Mouse (Mus musculus) MEL (cell line): ENCODE results near the gene Prkag2. TPM values are rescaled to one million over a fixed set of nuclear protein-coding genes. Genes with fewer than 3 reads are reported as not detected.

Experiments
- DNase-seq: peaks from one replicate; pipeline ENCODE4 v3.0.0; 2011; ENCODE audit warnings: low read depth, low spot score
- H3K27ac ChIP-seq: 2 replicates; pipeline ENCODE4 v1.5.1; 2012; ENCODE audit warnings: low read depth, mild to moderate bottlenecking, control low read depth, low read length, moderate library complexity; ENCODE audit not compliant: control insufficient read depth
- H3K27me3 ChIP-seq, 2 experiments: fragments of 150-350 bp in 1 of 2; sonication (generic) in 1 of 2; 2 replicates each; pipeline ENCODE4 v1.6.1; 2012; ENCODE audit warnings: low read length in 2 of 2, mild to moderate bottlenecking in 2 of 2, improper control_type of control experiment in 1 of 2, moderate library complexity in 1 of 2; ENCODE audit not compliant: insufficient read depth in 2 of 2, control insufficient read depth in 1 of 2
- H3K36me3 ChIP-seq, 2 experiments: 2 replicates each; pipeline ENCODE4 v1.6.1; 2012 to 2014; ENCODE audit warnings: low read length in 2 of 2, improper control_type of control experiment in 1 of 2, inconsistent platforms in 1 of 2, mild to moderate bottlenecking in 1 of 2; ENCODE audit not compliant: insufficient read depth in 2 of 2, control insufficient read depth in 1 of 2
- H3K4me1 ChIP-seq, 2 experiments: fragments of 150-350 bp in 1 of 2; sonication (generic) in 1 of 2; 2 replicates each; pipeline ENCODE4 v1.6.1; 2012; ENCODE audit warnings: low read length in 2 of 2, improper control_type of control experiment in 1 of 2, mild to moderate bottlenecking in 1 of 2; ENCODE audit not compliant: insufficient read depth in 2 of 2, control insufficient read depth in 1 of 2
- H3K4me3 ChIP-seq, 2 experiments: fragments of 150-350 bp in 1 of 2; sonication (generic) in 1 of 2; 2 replicates each; pipeline ENCODE4 v1.5.1; 2012; ENCODE audit warnings: low read depth in 2 of 2, low read length in 2 of 2, mild to moderate bottlenecking in 2 of 2, moderate library complexity in 2 of 2, control low read depth in 1 of 2, improper control_type of control experiment in 1 of 2; ENCODE audit not compliant: control insufficient read depth in 1 of 2, insufficient read depth in 1 of 2
- H3K79me2 ChIP-seq: 2 replicates; pipeline ENCODE4 v1.6.1; 2012; ENCODE audit warnings: mild to moderate bottlenecking, low read length, moderate library complexity; ENCODE audit not compliant: control insufficient read depth, poor library complexity, insufficient read depth
- H3K9ac ChIP-seq: 2 replicates; pipeline ENCODE4 v1.6.1; 2012; ENCODE audit warnings: low read depth, mild to moderate bottlenecking, control low read depth, low read length, moderate library complexity; ENCODE audit not compliant: control insufficient read depth, poor library complexity, severe bottlenecking
- H3K9me3 ChIP-seq: fragments of 150-350 bp; sonication (generic); replicated peaks from 2 replicates; pipeline ENCODE4 v1.6.1; 2012; ENCODE audit warnings: mild to moderate bottlenecking, low read length, improper control_type of control experiment, moderate library complexity; ENCODE audit not compliant: insufficient read depth
- CHD1 ChIP-seq: IDR thresholded peaks from 2 replicates; pipeline ENCODE4 v1.6.1; 2012; ENCODE audit warnings: low read depth, mild to moderate bottlenecking, inconsistent platforms, low read length, improper control_type of control experiment
- CHD2 ChIP-seq: IDR thresholded peaks from 2 replicates; pipeline ENCODE4 v1.6.1; 2011; ENCODE audit warnings: low read length, improper control_type of control experiment
- E2F4 ChIP-seq: IDR thresholded peaks from 2 replicates; pipeline ENCODE4 v1.6.1; 2011; ENCODE audit warnings: low read depth, low read length, improper control_type of control experiment, borderline replicate concordance
- ELF1 ChIP-seq: IDR thresholded peaks from 2 replicates; pipeline ENCODE4 v1.6.1; 2014; ENCODE audit warnings: low read depth, mild to moderate bottlenecking, inconsistent platforms, low read length, improper control_type of control experiment, moderate library complexity
- GABPA ChIP-seq: IDR thresholded peaks from 2 replicates; pipeline ENCODE4 v1.6.1; 2012; ENCODE audit warnings: low read depth, mild to moderate bottlenecking, inconsistent platforms, low read length, improper control_type of control experiment, moderate library complexity
- GATA1 ChIP-seq: IDR thresholded peaks from 2 replicates; pipeline ENCODE4 v1.6.1; 2011; ENCODE audit warnings: low read depth, low read length, improper control_type of control experiment
- HCFC1 ChIP-seq: IDR thresholded peaks from 2 replicates; pipeline ENCODE4 v1.6.1; 2012; ENCODE audit warnings: low read depth, mild to moderate bottlenecking, inconsistent platforms, low read length, improper control_type of control experiment, moderate library complexity
- KAT2A ChIP-seq: conservative IDR thresholded peaks from 2 replicates; pipeline ENCODE4 v1.6.1; 2012; ENCODE audit warnings: low read depth, low read length, improper control_type of control experiment, inconsistent platforms
- MAX ChIP-seq: IDR thresholded peaks from 2 replicates; pipeline ENCODE4 v1.6.1; 2011; ENCODE audit warnings: low read length, improper control_type of control experiment
- MAZ ChIP-seq: IDR thresholded peaks from 2 replicates; pipeline ENCODE4 v1.6.1; 2012; ENCODE audit warnings: low read depth, mild to moderate bottlenecking, inconsistent platforms, low read length, improper control_type of control experiment
- MXI1 ChIP-seq: IDR thresholded peaks from 2 replicates; pipeline ENCODE4 v1.6.1; 2011; ENCODE audit warnings: mild to moderate bottlenecking, low read depth, low read length, improper control_type of control experiment
- MYB ChIP-seq: IDR thresholded peaks from 2 replicates; pipeline ENCODE4 v1.6.1; 2011; ENCODE audit warnings: mild to moderate bottlenecking, low read depth, low read length, improper control_type of control experiment
- MYC ChIP-seq: IDR thresholded peaks from 2 replicates; pipeline ENCODE4 v1.6.1; 2011; ENCODE audit warnings: low read depth, mild to moderate bottlenecking, low read length, improper control_type of control experiment, moderate library complexity
- NELFE ChIP-seq: IDR thresholded peaks from 2 replicates; pipeline ENCODE4 v1.6.1; 2011; ENCODE audit warnings: low read depth, low read length, improper control_type of control experiment
- POLR2A ChIP-seq, 2 experiments: IDR thresholded peaks; 2 replicates each; pipeline ENCODE4 v1.6.1; 2011 to 2012; ENCODE audit warnings: low read length in 2 of 2, mild to moderate bottlenecking in 2 of 2, control low read depth in 1 of 2, improper control_type of control experiment in 1 of 2, low read depth in 1 of 2, moderate library complexity in 1 of 2; ENCODE audit not compliant: control insufficient read depth in 1 of 2, insufficient read depth in 1 of 2, poor library complexity in 1 of 2
- POLR2AphosphoS5 ChIP-seq: IDR thresholded peaks from 2 replicates; pipeline ENCODE4 v1.6.1; 2012; ENCODE audit warnings: low read depth, borderline replicate concordance, mild to moderate bottlenecking, inconsistent platforms, low read length, moderate library complexity, mixed read lengths
- SIN3A ChIP-seq: IDR thresholded peaks from 2 replicates; pipeline ENCODE4 v1.6.1; 2012; ENCODE audit warnings: low read length, improper control_type of control experiment, inconsistent platforms
- SMC3 ChIP-seq: IDR thresholded peaks from 2 replicates; pipeline ENCODE4 v1.6.1; 2011; ENCODE audit warnings: low read depth, low read length, improper control_type of control experiment
- TCF12 ChIP-seq: IDR thresholded peaks from 2 replicates; pipeline ENCODE4 v1.6.1; 2014; ENCODE audit warnings: low read depth, mild to moderate bottlenecking, inconsistent platforms, low read length, improper control_type of control experiment, moderate library complexity
- UBTF ChIP-seq: IDR thresholded peaks from 2 replicates; pipeline ENCODE4 v1.6.1; 2012; ENCODE audit warnings: low read depth, mild to moderate bottlenecking, inconsistent platforms, low read length, improper control_type of control experiment, moderate library complexity, borderline replicate concordance; ENCODE audit not compliant: insufficient read depth
- USF1 ChIP-seq: IDR thresholded peaks from 2 replicates; pipeline ENCODE4 v1.6.1; 2014; ENCODE audit warnings: low read depth, mild to moderate bottlenecking, inconsistent platforms, low read length, improper control_type of control experiment, moderate library complexity
- USF2 ChIP-seq, 2 experiments: IDR thresholded peaks; 2 replicates each; pipeline ENCODE4 v1.6.1; 2011 to 2012; ENCODE audit warnings: improper control_type of control experiment in 2 of 2, low read length in 2 of 2, borderline replicate concordance in 1 of 2, inconsistent platforms in 1 of 2, low read depth in 1 of 2, mild to moderate bottlenecking in 1 of 2; ENCODE audit not compliant: insufficient read depth in 1 of 2
- ZKSCAN1 ChIP-seq: IDR thresholded peaks from 2 replicates; pipeline ENCODE4 v1.6.1; 2012; ENCODE audit warnings: low read depth, mild to moderate bottlenecking, inconsistent platforms, low read length, improper control_type of control experiment, moderate library complexity
- ZMIZ1 ChIP-seq: IDR thresholded peaks from 2 replicates; pipeline ENCODE4 v1.6.1; 2012; ENCODE audit warnings: low read depth, mild to moderate bottlenecking, inconsistent platforms, low read length, improper control_type of control experiment, moderate library complexity
- ZNF384 ChIP-seq: IDR thresholded peaks from 2 replicates; pipeline ENCODE4 v1.6.1; 2012; ENCODE audit warnings: low read depth, mild to moderate bottlenecking, inconsistent platforms, low read length, improper control_type of control experiment
- polyA plus RNA-seq, 2 experiments: library from polyadenylated mRNA; stranded (reverse) in 1 of 2; unstranded in 1 of 2; fragments of >175 nt in 1 of 2; fragments of >200 nt in 1 of 2; gene quantifications; 2 replicates each; pipeline versions ENCODE4 v1.2.1 to v1.2.4; 2012; ENCODE audit warnings: low replicate concordance in 2 of 2, low read depth in 1 of 2; ENCODE audit not compliant: insufficient read length in 2 of 2, insufficient read depth in 1 of 2, missing spikeins in 1 of 2
- total RNA-seq: library from RNA; depleted of rRNA; stranded (reverse); fragments of 300-350 nt; gene quantifications from 2 replicates; pipeline ENCODE4 v1.2.3, GENCODE M21; 2012

The Prkag2 gene
- total and polyA plus RNA-seq, 3 experiments = 8.0 to 27.9 TPM; not detected in 1

DNA sequence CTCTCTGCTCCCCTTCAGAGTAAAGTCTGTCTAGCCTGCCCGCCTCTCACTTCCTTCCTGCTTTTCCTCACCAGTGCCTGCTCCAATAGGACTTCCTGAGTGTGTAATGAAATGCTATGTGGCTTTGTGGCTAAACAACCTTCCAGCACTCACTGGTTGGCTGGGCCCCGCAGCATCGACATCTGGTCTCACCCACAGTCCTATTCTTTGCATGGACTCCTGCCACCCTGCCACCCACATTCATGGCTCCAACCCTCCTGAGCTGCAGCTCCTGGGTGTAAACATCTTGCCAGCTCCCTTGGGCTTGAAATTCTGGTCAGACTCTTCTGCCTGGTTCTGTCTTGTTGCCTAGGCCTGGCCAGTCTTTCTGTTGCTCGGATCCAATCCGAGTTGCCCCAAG, 15.6 kb upstream of the Prkag2 start:
- Histone ChIP-seq H3K79me2 (no peaks in the 10 kb centered on the region), H3K4me3 (no peak overlapping the region), H3K27ac (no peak overlapping the region), H3K9me3 (no peaks in the 10 kb centered on the region), H3K9ac (no peak overlapping the region), H3K36me3 (no peaks in the 10 kb centered on the region), H3K4me1 (no peaks in the 10 kb centered on the region), H3K27me3 (peaks cover 0 to 3% of the 10 kb centered on the region in 2 experiments; a peak in 2 of 4 replicates)
- no peak for TF ChIP-seq ZMIZ1
- TF ChIP-seq POLR2AphosphoS5 = no peak
- no peak for TF ChIP-seq GATA1
- no peak for TF ChIP-seq CHD1
- no peak for TF ChIP-seq ZNF384
- no peak for TF ChIP-seq MYC
- TF ChIP-seq SIN3A = no peak
- TF ChIP-seq GABPA = no peak
- TF ChIP-seq UBTF = no peak
- no peak for TF ChIP-seq SMC3
- no peak for TF ChIP-seq HCFC1
- TF ChIP-seq POLR2A (IDR thresholded peaks at IDR 0.05; ENCODE audit: control insufficient read depth in 1 of 2, insufficient read depth in 1 of 2, low read depth in 1 of 2, low read length in 2 of 2, poor library complexity in 1 of 2) = no peak
- DNase-seq = no peak

DNA sequence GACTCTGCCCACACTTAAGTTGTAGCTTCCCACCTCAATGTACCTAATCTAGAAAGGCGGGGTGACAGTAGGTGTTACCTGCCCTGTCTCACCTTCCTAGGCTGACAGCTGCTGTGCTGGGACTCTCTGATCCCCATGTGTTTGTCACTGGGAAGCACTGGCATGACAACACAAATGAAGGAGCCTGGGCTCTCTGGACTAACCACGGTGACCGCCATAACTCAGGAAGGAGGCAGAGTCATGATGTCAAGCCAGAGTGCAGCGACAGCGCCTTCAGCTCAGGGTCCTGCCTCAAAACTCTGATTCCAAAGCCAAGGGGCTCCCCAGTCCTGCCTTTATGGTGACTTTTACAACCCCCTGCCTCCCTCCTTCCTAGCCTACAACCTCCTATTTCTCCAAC, 14.8 kb upstream of the Prkag2 start:
- Histone ChIP-seq H3K9ac (no peak overlapping the region), H3K79me2 (no peaks in the 10 kb centered on the region), H3K4me1 (no peaks in the 10 kb centered on the region), H3K27ac (no peak overlapping the region), H3K36me3 (no peaks in the 10 kb centered on the region), H3K4me3 (no peak overlapping the region), H3K9me3 (no peaks in the 10 kb centered on the region), H3K27me3 (peaks cover 0 to 3% of the 10 kb centered on the region in 2 experiments; a peak in 2 of 4 replicates)
- no peak for TF ChIP-seq ELF1
- no peak for TF ChIP-seq ZKSCAN1
- no peak for TF ChIP-seq MYC
- TF ChIP-seq TCF12 = no peak
- TF ChIP-seq ZMIZ1 = no peak
- no peak for TF ChIP-seq CHD2
- TF ChIP-seq NELFE = no peak
- no peak for TF ChIP-seq MAZ
- TF ChIP-seq E2F4 = no peak
- TF ChIP-seq KAT2A = no peak
- TF ChIP-seq USF1 = no peak
- no peak for TF ChIP-seq MXI1
- no peak for TF ChIP-seq MAX
- TF ChIP-seq MYB = no peak
- no peak for TF ChIP-seq USF2 (IDR thresholded peaks at IDR 0.05; ENCODE audit: borderline replicate concordance in 1 of 2, insufficient read depth in 1 of 2, low read depth in 1 of 2, low read length in 2 of 2)
- no peak for TF ChIP-seq POLR2AphosphoS5
- DNase-seq = no peak
